Mouse (Mus musculus) urinary bladder, postnatal 4 days (tissue): ENCODE data around the gene Chil1.

ENCODE experiments used
- DNase-seq, 2 experiments: peaks; one replicate each; pipeline ENCODE4 v3.0.0; 2021 to 2022; ENCODE audit warnings: low spot score in 2 of 2

Gene Chil1

DNA sequence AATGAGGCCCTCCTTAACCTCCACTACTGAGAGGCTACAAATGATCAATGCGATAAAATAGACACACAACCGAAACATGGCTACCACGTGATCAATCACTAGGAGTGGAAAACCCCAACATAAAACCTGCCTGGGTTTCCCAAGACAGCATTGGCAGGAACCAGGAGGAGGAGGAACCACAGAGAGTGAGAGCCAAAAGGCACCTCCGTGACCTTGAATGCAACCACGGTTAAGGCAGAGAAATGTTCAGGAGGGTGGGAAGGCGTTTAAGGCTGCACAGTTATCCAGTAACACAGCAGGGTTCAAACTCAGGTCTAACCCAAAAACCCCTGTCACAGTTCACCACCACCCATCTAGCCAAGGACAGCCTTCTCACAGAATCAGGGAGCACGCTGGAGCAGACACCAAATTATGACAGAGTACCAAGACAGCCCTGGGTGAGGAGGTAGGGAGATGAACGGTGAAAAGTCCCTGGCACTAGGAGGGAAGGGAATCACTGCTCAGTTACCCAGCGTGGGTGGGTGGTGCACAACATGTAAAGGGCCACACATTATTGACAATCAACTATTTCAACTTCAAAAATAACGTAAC lies 48.8 kb downstream of the Chil1 start:
- DNase-seq = no peak

DNA sequence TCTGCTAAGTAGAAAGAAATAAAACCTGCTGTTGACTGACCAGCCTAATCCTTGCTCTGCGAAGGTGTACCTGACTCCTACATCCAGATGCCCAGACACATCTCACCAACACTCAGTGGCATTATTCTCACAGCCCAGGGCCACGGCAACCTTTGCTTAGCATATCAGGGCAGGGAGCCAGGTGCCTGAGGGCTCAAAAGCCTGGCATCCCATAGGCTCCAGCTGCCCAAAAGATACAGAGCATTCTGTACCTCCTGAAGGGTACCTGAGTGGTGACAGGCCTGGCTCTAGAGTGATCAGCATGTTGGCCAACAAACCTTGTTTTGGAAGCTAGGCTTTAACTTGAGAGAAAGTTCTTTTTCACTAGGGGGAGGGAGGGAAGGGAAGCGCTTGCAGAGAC lies 49.3 kb downstream of the Chil1 start:
- DNase-seq = no peak

DNA sequence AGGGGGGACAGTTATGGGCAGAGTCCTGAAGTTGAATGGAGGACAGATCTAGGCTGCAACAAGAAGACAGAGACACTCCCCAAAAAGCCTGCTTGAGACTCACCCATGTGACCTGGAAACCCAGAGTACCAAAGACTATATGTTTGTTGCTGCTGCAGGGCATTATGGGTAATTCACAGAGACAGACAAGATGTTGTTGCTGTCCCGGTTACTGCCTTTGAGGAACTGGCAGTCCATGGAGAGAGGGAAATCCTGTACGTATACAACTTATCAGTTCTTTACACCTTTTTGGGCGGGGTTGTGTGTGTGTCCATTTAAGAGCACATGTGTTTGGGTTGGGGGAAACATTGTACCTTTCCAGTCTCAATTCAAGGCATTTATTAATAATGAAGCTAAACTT lies 49.7 kb downstream of the Chil1 start:
- DNase-seq = no peak

DNA sequence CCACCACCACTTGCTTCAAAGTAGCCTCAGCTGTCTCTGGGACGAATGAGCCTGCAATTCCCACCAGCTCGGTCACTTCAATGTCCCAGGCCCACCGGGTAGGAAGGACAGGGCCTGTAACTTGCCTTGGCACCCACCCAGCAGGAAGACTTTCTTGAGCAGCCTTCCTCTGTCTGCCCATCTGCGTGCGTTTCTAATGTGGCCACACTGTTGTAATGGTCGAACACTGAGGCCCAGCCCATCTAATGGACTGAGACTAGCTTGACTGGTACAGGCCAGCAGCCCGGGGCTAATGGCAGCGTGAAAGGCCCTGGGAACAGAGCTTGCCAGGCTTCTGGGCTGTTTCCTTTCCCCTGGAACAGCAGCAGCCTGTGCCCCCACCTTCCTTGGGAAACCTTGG lies 50.4 kb downstream of the Chil1 start:
- DNase-seq = no peak

DNA sequence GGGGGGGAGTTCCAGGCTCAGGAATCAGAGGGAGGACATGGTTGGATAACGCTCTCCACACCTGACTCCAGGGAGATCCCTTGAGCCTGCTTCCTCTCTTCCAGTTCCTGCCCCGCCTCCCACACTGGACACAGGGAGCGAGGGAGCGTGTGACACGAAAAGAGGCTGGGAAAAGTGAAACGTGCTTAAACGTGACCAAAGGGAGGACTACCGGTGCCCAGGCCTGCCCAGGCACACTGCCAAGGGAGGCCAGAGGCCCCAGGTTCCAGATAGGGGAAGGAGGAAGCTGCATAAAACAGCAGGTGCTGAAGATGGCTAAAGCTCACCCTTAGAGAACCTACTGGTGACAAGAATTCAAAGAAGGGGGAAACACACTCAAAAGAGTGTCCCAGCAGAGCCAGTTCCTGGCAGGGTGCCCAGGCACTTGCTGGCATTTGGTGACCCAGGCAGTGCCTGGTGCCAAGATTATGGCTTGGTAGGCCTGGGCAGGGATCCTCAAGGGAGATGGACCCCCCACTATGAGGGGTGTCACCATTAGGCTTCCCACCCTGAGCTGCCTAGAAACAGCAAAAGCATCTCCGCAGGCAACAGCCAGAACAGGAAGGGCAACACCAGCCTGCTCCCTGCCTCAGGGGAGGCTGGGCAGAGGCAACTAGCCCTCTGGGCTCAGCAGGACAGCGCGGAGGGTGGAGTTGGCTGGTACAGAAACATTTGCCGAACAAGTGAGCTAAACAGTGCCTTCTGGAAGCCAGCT lies 51.0 kb downstream of the Chil1 start:
- DNase-seq = no peak

DNA sequence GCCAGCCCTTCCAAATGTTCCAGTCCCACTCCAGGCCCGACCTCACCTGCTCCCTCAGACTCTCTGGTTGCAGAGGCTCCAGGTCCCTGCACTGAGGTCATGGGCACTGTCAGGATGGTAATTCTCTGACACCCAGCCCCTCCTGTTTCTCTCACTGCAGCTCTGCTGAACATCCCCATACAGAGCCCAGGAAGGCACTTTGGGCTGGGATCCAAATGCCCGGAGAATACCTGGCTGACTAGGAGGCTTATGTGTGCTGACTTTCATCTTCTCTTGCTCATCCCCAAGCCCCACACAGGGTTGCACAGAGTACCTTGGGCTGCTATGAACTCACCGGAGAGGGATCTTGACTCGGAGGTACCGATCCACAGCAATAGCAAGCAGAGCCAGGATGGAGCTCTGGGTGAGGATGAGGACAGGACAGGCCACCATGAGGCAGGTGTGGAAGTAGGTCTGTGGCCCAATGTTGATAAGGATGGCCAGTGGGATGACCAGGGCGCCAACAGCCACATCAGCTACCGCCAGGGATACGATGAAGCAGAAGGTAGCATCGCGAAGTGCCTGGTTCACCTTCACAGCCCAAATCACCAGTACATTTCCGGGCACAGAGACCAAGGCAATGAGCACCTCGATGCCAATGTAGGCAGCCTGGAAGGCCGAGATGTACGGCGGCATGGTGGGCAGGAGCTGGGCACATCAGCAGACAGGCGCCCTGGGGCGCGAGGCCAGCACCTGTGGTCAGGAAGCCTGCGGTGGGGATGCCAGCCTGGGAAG lies 51.9 kb downstream of the Chil1 start:
- no peak for DNase-seq

GRCm38 (mm10) chr1:134234455-134235390 lies 52.7 kb downstream of the Chil1 start:
- no peak for DNase-seq

- no peak for DNase-seq
Measured at GRCm38 (mm10) chr1:134235391-134235921, 53.5 kb downstream of the Chil1 start, which contains the start of gene Adora1. Adora1 (minus strand) TSS chr1:134235431.

GRCm38 (mm10) chr1:134236142-134236541 lies 54.2 kb downstream of the Chil1 start:
- no peak for DNase-seq

GRCm38 (mm10) chr1:134237438-134237837 lies 55.5 kb downstream of the Chil1 start:
- DNase-seq = no peak
